Mouse (Mus musculus): Measurements from ENCODE around the gene Mrpl38. TPM values are rescaled to one million over a fixed set of nuclear protein-coding genes. Genes with fewer than 3 reads are reported as not detected.
"Not testable (repeated sequence)": the region's sequence is repeated elsewhere in the genome, so short reads cannot be mapped to it uniquely, and the experiment has no call there.

The Mrpl38 gene
- total RNA-seq, 2 experiments from 2014 or later = 55.9 to 56.8 TPM

DNA sequence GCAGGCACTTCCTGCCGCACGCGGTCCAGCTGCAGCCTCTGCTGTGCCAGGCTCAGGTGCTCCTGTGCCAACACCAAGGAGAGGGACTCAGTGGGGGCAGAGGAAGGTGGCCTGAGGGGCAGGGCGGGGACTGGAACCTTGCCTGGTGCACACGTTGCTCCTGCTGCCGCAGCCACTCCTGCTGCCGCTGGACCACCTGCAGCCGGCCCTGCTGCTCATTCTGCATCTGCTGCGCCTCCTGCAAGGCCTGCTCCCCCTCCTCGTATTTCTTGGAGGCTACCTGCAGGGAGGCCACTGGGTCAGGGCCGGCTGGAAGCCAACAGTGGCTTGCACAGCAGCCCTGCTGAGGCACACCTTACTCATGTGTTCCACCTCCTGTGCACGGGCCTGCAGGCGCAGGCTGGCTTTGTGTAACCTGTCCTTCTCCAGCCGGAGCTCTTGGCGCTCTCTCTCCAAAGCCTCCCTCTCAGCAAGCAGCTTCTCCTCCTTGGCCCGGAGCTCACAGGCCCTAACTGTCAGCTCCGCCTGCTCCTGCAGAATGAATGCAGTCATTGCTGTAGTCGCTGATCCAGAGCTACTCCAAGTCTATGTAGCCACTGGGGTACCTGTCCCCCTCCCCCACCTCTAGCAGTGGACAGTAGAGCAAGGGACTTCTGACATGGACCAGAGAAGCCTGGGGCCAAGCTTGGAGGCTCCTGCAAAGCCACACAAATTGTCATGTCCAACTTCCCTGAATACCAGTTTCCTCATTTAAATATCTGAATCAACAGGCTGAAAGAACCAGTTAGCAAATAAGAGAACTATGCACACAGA is 7.0 kb upstream of the Mrpl38 start:
- DNase-seq = no peak
- intact Hi-C loops (cut with DNase I) = no loop called here

DNA sequence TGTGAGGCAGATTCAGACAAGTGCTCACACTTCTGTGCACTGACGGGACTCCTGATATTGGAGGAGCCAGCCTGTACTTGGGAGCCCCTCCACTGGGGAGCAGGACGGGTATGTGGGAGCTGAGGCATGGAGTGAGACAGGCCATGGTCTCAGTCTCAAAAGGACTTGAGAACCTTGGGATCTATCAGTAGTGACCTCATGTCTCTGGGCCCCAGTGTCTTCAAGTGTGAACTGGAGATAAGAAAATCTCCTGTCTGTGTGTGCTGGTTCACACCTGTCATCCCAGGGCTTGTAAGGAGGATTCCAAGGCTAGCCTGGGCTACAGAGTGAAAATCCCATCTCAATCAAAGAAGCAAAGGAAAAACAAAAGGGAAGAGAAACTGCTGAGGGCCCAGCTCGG is 4.8 kb upstream of the Mrpl38 start:
- no peak for DNase-seq
- intact Hi-C loops (cut with DNase I) = no loop called here

DNA sequence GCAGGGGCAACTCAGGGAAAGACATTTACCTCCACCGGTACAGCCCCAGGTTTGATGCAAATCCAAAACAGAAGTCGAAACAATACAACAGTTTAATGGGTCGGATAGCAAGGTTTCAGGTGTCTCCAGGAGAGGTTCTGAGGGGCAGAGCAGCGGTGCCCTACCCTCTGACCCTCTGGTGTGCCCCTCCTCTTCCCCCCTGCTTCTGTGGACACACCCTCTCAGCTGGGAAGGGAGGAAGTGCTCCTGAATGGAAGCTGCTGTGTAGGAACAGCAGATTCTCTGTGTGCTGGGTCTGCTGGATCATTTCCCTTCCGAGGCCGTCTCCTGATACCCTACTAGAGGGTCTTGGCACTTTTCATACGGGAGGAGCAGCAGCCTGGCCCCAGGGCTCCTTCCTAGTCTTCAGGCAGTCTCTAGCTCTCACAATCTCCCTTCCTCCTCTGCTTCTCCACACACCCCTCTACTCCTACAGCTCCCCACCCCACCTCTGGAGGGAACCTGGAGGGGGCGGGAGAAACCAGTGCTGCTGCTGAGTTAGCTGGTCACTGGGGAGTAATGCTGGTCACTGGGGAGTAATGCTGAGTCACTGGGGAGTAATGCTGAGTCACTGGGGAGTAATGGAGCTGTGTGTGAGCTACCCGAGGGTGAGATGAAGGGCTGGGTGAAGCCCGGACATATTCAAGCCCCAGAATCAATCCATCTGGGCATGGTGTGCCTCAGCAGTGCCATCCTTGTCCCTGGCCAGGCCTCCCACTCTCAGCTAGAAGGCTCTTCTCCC is 3.7 kb upstream of the Mrpl38 start:
- DNase-seq = no peak
- intact Hi-C loops (cut with DNase I) = no loop called here

DNA sequence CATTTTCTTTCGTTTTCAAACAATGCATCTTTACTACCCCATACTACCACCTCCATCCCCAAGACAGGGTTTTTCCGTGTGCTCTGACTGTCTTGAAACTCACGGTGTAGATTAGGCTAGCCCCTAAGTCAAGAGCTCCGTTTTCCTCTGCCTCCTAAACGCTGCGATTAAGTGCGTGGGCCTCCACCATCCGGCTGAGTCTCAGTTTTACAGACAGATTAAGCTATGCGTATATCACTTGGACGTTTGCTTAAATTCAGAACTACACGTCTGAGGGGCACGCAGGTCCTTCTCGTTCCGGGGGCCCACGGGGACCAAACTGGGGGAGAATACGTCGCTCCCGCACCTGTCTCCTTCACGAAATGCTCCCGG is 586 bp downstream of the Mrpl38 start:
- intact Hi-C loops (cut with DNase I) = loop anchor here (2.0 to 5.0 kb wide), 4 partner anchors 29 to 324 kb away; partner anchors contain the start of genes Acox1 and Ten1
- DNase-seq = no peak

DNA sequence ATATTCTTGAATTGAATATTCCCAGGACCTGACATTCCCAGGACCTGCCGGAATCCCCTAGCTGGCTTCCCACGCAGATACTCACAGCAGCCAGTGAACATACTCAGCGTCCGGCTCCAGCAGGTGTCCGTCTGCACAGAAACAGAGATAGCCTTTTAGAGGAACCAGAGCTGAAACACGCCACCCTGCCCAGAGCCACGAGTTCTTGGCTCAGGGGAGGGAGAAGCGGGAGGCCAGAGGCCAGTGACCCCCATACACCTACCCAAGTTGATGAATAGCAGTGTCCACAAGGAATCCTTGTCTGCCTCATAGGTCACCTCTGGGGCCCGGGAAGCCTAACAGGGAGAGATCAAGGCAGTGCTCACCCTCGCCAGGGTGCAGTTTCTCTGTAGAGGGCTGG is 4.5 kb downstream of the Mrpl38 start:
- intact Hi-C loops (cut with DNase I) = loop anchor here (5.0 kb wide), 1 partner anchor 122 kb away; the partner anchor contains the start of gene Galk1
- no peak for DNase-seq

DNA sequence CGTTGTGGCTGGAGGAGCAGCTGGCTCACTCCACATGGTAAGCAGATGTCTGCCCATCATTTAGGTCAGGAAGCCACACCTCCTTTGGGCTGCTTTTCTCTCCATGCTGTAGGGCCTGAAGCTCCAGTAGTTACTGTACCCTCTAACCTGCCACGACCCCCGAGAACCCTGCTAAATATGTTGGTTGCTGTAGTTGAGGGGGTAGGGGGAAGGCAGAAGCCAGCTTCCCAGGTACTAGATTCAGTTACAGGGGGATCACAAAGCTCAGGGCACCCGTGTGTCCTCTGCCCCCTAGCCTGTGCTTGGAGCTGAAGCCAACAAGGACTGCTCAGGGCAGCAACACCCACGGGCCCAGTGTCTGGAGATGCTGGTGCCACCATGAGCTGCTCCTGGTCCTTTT is 5.2 kb downstream of the Mrpl38 start:
- intact Hi-C loops (cut with DNase I) = loop anchor here (5.0 kb wide), 1 partner anchor 121 kb away; the partner anchor contains the start of gene Galk1

DNA sequence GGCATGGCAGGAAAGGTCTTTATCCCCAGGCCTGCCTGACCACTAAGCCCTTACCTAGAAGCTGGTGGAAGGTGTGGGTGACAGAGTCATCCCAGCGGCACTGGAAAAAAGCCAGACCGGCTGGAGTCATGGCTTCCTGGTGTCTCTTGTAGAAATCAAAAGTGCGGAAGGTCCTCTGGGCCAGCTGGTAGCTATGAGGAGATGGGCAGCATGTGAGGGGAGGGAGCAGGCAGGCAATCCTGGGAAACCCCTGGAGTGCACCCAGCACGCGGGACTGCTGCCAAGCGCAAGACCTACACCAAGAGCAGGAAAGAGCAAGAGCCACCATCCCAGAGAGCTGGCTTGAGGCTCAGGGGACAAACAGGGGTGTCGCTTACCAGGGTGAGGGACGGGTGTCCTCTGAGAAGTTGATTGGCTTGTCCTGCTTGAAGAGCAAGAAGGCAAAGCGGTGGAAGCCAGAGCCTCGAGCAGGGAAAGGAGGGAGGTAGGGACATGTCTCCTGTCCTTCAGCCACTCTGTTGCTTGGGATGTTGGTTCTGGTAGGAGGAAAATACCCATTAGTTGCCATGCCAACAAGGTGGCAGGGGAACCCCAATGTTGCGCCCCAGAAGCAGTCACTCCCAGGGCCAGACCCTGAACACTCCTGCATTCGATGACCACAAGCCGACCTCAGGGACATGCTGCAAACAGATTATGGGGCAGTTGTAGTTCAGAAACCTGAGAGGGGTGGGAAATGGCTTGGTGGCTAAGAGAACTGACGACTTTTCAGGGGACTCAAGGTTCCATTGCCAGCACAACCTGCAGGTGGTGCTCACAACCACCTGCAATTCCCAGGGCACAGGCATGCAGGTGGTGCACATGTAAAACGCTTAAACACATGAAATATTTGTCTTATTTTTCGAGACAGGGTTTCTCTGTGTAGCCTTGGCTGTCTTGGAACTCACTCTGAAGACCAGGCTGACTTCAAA is 6.0 kb downstream of the Mrpl38 start:
- intact Hi-C loops (cut with DNase I) = loop anchor here (5.0 kb wide), 1 partner anchor 120 kb away; the partner anchor contains the start of gene Galk1
- DNase-seq = peak in 1 of 2 experiments; percentile 55

More for the DNA sequence above, 5.2 kb downstream of the Mrpl38 start:
- no peak for DNase-seq

GRCm38 (mm10) chr11:116131349-116132170 is 7.1 kb downstream of the Mrpl38 start:
- intact Hi-C loops (cut with DNase I) = loop anchor here (2.0 to 5.0 kb wide), 3 partner anchors 21 to 119 kb away; partner anchors contain the start of genes Galk1 and Unk
- DNase-seq = no peak

- intact Hi-C loops (cut with DNase I) = loop anchor here (1.0 to 5.0 kb wide), 5 partner anchors 20 to 191 kb away; partner anchors contain the start of genes Galk1 and Unk
- peak; percentile 92 to 93 for DNase-seq
Measured at GRCm38 (mm10) chr11:116130488-116131205, 8.0 kb downstream of the Mrpl38 start, which contains the start of gene Trim65. Trim65 (minus strand) TSS chr11:116131128.

GRCm38 (mm10) chr11:116129993-116130487 is 8.6 kb downstream of the Mrpl38 start:
- intact Hi-C loops (cut with DNase I) = loop anchor here (1.0 to 5.0 kb wide), 5 partner anchors 19 to 191 kb away; partner anchors contain the start of genes Galk1 and Unk
- DNase-seq = no peak

- no peak for DNase-seq
- intact Hi-C loops (cut with DNase I) = no loop called here
Measured at GRCm38 (mm10) chr11:116129091-116129790, 9.4 kb downstream of the Mrpl38 start.

- DNase-seq = peak in 1 of 2 experiments; percentile 36
- intact Hi-C loops (cut with DNase I) = no loop called here
Measured at GRCm38 (mm10) chr11:116127986-116128385, 10.7 kb downstream of the Mrpl38 start.

- DNase-seq = peak; percentile 88 to 91
- intact Hi-C loops (cut with DNase I) = no loop called here
Measured at GRCm38 (mm10) chr11:116127156-116127980, 11.3 kb downstream of the Mrpl38 start, which contains the start of gene Trim47. Trim47 (minus strand) TSS chr11:116127210.

GRCm38 (mm10) chr11:116126261-116126660 is 12.4 kb downstream of the Mrpl38 start:
- DNase-seq = no peak

GRCm38 (mm10) chr11:116121731-116122245 is 16.9 kb downstream of the Mrpl38 start:
- DNase-seq; intact Hi-C loops (cut with DNase I): not testable (repeated sequence)

More at GRCm38 (mm10) chr11:116126261-116126660, 12.4 kb downstream of the Mrpl38 start:
- intact Hi-C loops (cut with DNase I) = no loop called here

DNA sequence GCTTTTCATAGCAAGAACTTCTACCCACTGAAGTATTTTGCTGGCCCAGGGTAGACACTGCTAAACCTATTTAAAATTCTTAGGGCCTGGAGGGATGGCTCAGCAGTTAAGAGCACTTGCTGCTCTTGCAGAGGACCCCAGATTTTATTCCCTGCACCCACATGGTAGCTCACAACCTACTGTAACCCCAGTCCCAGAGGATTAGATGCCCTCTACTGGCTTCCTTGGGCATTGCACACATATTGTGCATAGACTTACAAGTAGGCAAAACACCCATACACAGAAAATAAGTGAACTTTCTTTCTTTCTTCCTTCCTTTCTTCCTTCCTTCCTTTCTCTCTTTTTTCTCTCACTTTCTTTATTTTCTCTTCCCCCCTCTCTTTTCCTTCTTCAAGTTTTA is 20.8 kb downstream of the Mrpl38 start:
- intact Hi-C loops (cut with DNase I) = no loop called here
- no peak for DNase-seq

All from heart, postnatal 10 days (tissue).